23 mouse cellular contexts compared by ENCODE assay signal in the genomic region with DNA sequence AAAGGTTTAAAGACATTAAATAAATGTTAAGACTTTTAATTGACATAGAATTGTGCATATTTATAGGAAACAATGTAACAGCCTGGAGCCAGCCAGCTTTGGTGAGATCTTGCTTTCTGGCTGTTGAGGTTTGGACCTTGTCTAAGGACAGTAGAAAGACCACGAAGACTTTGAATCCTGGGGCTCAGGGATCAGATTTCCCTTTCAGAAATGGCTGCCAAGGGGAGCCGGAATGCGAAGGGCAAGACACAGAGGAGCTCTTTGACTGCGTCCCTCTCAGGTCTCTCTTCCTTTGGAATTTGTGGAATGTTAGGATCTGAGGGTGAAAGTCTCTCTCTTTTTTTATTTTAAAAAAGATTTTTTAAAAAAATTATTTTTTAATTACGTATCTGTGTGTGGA. TPM values are rescaled to one million over a fixed set of nuclear protein-coding genes. Genes with fewer than 3 reads are reported as not detected.
DNase-seq lines count a peak whose midpoint lies in the region; ATAC-seq lines count a peak whose summit lies in the region.
"Had no signal": no experiment of that assay in that cellular context is flagged by ENCODE, and none has a peak within 500 bp of the region (broad histone marks: within the 10 kb centered on the region; RNA-seq: fewer than 3 reads in every experiment).

No protein-coding gene starts in this region.

- H3K9me3 ChIP-seq in hindbrain, embryonic 10.5 days = no peaks in the 10 kb centered on the region
- no peaks in the 10 kb centered on the region for H3K9me3 ChIP-seq in hindbrain, embryonic 16.5 days (ENCODE audit: control insufficient read depth, low read length)
- no peaks in the 10 kb centered on the region for H3K9me3 ChIP-seq in limb, embryonic 15.5 days
- H3K9me3 ChIP-seq in limb, embryonic 10.5 days (replicated peaks) = no peaks in the 10 kb centered on the region
- H3K9me3 ChIP-seq: heart, embryonic 12.5 days; midbrain, embryonic 10.5 days had no signal

- WGBS in hindbrain, embryonic 10.5 days = 39% methylated on average over 5 of the region's 5 CpGs
- 60% methylated on average over 5 of the region's 5 CpGs for WGBS in hindbrain, embryonic 16.5 days
- 53% methylated on average over 5 of the region's 5 CpGs for WGBS in limb, embryonic 15.5 days
- 68% methylated on average over 5 of the region's 5 CpGs for WGBS in limb, embryonic 10.5 days

- peaks cover 17% of the 10 kb centered on the region for H3K4me1 ChIP-seq in hindbrain, embryonic 10.5 days (replicated peaks)
- H3K4me1 ChIP-seq in hindbrain, embryonic 16.5 days (ENCODE audit: control insufficient read depth, insufficient read depth, low read depth, low read length) = peaks cover 4% of the 10 kb centered on the region; the same call in 1 of the 2 replicates
- peaks cover 13% of the 10 kb centered on the region for H3K4me1 ChIP-seq in limb, embryonic 15.5 days
- peaks cover 3% of the 10 kb centered on the region; the same call in 1 of the 2 replicates for H3K4me1 ChIP-seq in limb, embryonic 10.5 days

- H3K4me2 ChIP-seq in hindbrain, embryonic 16.5 days (ENCODE audit: low read length) = no peak overlapping the region
- no peak overlapping the region for H3K4me2 ChIP-seq in limb, embryonic 15.5 days
- H3K4me2 ChIP-seq: heart, embryonic 12.5 days; hindbrain, embryonic 14.5 days had no signal

- H3K9ac ChIP-seq in hindbrain, embryonic 16.5 days (ENCODE audit: low read depth, low read length) = no peak overlapping the region
- H3K9ac ChIP-seq in limb, embryonic 15.5 days = no peak overlapping the region
- H3K9ac ChIP-seq: heart, embryonic 12.5 days; hindbrain, embryonic 14.5 days; liver, postnatal 0 days had no signal

- 0 out of 2 replicates have a peak overlapping the region, but pooled peaks have one; percentile 8 for H3K27ac ChIP-seq in hindbrain, embryonic 10.5 days
- H3K27ac ChIP-seq in hindbrain, embryonic 16.5 days (ENCODE audit: low read depth, low read length) = no peak overlapping the region
- 0 out of 2 replicates have a peak overlapping the region, but pooled peaks have one; percentile 5 for H3K27ac ChIP-seq in limb, embryonic 15.5 days
- H3K27ac ChIP-seq in limb, embryonic 10.5 days = no peak overlapping the region
- H3K27ac ChIP-seq: hindbrain, embryonic 14.5 days; midbrain, embryonic 10.5 days had no signal

- no peak overlapping the region for H3K4me3 ChIP-seq in hindbrain, embryonic 10.5 days
- H3K4me3 ChIP-seq in hindbrain, embryonic 16.5 days (ENCODE audit: low read length) = no peak overlapping the region
- no peak overlapping the region for H3K4me3 ChIP-seq in limb, embryonic 15.5 days
- no peak overlapping the region for H3K4me3 ChIP-seq in limb, embryonic 10.5 days
- H3K4me3 ChIP-seq: heart, embryonic 12.5 days; midbrain, embryonic 10.5 days had no signal

- H3K27me3 ChIP-seq in hindbrain, embryonic 10.5 days (ENCODE audit: insufficient read depth, poor library complexity, severe bottlenecking) = no peaks in the 10 kb centered on the region
- H3K27me3 ChIP-seq in hindbrain, embryonic 16.5 days (replicated peaks; ENCODE audit: control insufficient read depth, insufficient read depth, low read length) = no peaks in the 10 kb centered on the region
- no peaks in the 10 kb centered on the region for H3K27me3 ChIP-seq in limb, embryonic 15.5 days
- no peaks in the 10 kb centered on the region for H3K27me3 ChIP-seq in limb, embryonic 10.5 days (ENCODE audit: low read depth, poor library complexity, severe bottlenecking)
- H3K27me3 ChIP-seq: heart, embryonic 12.5 days; Patski had no signal

- H3K36me3 ChIP-seq in hindbrain, embryonic 10.5 days = peaks cover 15% of the 10 kb centered on the region
- H3K36me3 ChIP-seq in hindbrain, embryonic 16.5 days (ENCODE audit: control insufficient read depth, insufficient read depth, low read length) = no peaks in the 10 kb centered on the region
- H3K36me3 ChIP-seq in limb, embryonic 15.5 days = peaks cover 19% of the 10 kb centered on the region
- peaks cover 34% of the 10 kb centered on the region for H3K36me3 ChIP-seq in limb, embryonic 10.5 days

- no peak for DNase-seq in hindbrain, embryonic 10.5 days (ENCODE audit: low spot score)
- no peak for DNase-seq in limb, embryonic 10.5 days (ENCODE audit: low spot score)
- DNase-seq in R1 (ENCODE audit: low read depth, low spot score) = peak; percentile 55
- no peak for DNase-seq in urinary bladder, adult 18-20 months (ENCODE audit: low spot score in 2 of 2)
- DNase-seq: adrenal gland, postnatal 14 days; B cell, adult 2 months; cerebellum, adult 11 months; cerebellum, postnatal 10 days; liver; liver, postnatal 0 days; lung, postnatal 4 days; right cerebral cortex, postnatal 14 days; spleen, adult 18-20 months; thymus, postnatal 36 days had no signal

- ATAC-seq in hindbrain, embryonic 16.5 days = no peak
- ATAC-seq in limb, embryonic 15.5 days (ENCODE audit: insufficient number of reproducible peaks, low FRiP score, low TSS enrichment, low read depth) = no peak
- ATAC-seq in cerebellum, adult (ENCODE audit: insufficient number of reproducible peaks, low FRiP score, low TSS enrichment) = no peak
- ATAC-seq: forebrain, embryonic 16.5 days; intestine, postnatal 0 days; liver, postnatal 0 days; Patski had no signal

RNA-seq across cellular contexts. Expression of a gene that starts 2.9 kb away (rescaled TPM):
- 60.3 and 75.5 TPM in 2 replicates for polyA plus RNA-seq in hindbrain, embryonic 10.5 days (2016; fragmentation: Nextera tagmentation; extraction: Ambion mirVana)
- polyA plus RNA-seq in hindbrain, embryonic 16.5 days (2015; fragmentation: Nextera tagmentation; extraction: Ambion mirVana) = 41.8 and 48.3 TPM in 2 replicates
- 234 and 259 TPM in 2 replicates for polyA plus RNA-seq in limb, embryonic 15.5 days (2015; fragmentation: Nextera tagmentation; extraction: Ambion mirVana)
- 64.6 and 65.4 TPM in 2 replicates for polyA plus RNA-seq in limb, embryonic 10.5 days (2016; fragmentation: Nextera tagmentation; extraction: Ambion mirVana)

RNA-seq across cellular contexts. Expression of a gene that starts 37.2 kb away (rescaled TPM):
- polyA plus RNA-seq in hindbrain, embryonic 10.5 days (2016; fragmentation: Nextera tagmentation; extraction: Ambion mirVana) = 34.4 and 38.9 TPM in 2 replicates
- polyA plus RNA-seq in hindbrain, embryonic 16.5 days (2015; fragmentation: Nextera tagmentation; extraction: Ambion mirVana) = 24.7 and 27.2 TPM in 2 replicates
- polyA plus RNA-seq in limb, embryonic 15.5 days (2015; fragmentation: Nextera tagmentation; extraction: Ambion mirVana) = 23.2 and 25.5 TPM in 2 replicates
- 37.3 and 42.6 TPM in 2 replicates for polyA plus RNA-seq in limb, embryonic 10.5 days (2016; fragmentation: Nextera tagmentation; extraction: Ambion mirVana)

Comparison
In these comparisons a context has a peak if more than half of its experiments do, and no peak if none do; other contexts are left out.
1. H3K27ac ChIP-seq: peak in hindbrain, embryonic 10.5 days (single experiment) and limb, embryonic 15.5 days (single experiment); none in hindbrain, embryonic 16.5 days (single experiment) and limb, embryonic 10.5 days (single experiment).